Mouse (Mus musculus): ENCODE measurements around the gene Exph5.

Exph5 gene

DNA sequence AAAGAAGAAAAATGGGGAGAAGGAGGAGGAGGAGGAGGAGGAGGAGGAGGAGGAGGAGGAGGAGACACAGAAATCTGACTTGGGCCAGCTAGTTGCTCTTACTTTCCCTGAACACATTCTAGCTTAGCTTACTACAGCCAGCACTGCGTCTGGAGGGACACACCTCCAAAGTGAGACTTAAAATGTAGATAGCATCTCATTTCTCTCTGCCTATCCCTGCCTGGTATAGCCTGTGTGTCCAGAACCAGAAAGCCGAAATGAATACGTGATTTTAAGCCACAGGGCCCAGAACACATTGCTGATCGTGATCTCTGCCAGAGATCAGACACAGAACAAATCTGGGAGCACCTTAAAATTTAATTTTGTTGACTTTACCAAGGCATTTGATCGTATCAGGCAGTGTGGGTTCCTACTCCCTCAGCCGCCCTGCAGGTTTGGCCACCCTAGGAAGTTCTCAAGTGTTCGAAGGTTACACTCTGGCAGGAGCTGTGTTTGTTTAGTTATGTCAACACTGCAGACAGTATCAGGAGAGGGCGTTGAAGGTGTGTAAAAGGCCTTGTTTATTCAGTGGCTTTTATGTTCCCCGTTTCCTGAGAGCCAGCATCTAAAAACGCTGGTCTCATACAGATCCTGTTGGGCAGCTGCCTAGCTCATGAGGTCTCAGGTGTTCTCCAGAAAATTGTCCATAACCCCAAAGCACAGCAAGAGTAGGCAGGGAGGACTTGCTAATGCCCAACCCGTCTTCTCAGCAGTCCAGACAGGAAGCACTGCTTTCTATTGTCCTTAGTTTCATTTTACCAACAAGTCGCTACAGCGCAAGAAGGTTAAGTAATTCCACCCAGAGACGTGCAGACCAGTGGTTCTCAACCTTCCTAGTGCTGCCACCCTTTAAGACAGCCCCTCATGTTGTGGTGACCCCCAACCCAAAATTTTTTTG is 55.0 kb downstream of the Exph5 start:
- DNase-seq (ENCODE audit: low spot score), result no peak

DNA sequence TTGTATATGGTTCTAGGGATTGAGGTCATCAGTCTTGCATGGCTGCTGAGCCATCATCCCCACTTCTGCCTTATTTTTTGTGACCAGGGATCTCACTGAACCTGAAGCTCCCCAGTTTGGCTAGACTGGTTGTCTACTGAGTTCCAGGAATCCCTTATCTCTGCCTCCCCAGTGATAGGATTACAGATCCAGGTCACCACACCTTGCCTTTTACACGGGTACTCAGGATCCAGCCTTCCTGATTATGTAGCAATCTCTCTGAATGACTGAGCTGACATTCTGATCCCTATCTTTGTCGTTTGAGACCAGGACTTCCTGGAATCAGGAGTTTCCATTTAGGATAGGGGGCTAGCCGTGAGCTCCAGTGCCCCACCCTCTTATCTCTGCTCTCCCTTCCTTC is 69.9 kb downstream of the Exph5 start:
- no peak for DNase-seq (ENCODE audit: low spot score)

DNA sequence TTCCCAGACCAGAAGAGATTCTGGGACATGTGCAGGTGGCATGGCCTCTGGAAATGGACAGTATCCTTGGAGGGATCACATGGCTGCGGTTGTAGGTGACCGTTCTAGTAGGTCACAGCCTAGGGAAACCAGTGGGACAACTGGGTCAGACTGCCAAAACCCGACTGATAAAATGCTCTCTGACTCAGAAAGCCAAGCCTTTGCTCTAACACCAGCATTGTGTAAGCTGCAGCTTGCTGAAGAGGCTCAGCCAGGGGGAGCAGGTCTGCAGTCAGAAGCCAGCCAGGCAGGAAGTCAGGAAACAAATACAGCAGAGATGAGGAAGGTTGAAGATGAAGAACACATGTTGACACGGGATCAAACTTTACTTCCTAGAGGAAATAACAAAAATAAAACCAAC is 74.4 kb downstream of the Exph5 start:
- DNase-seq (ENCODE audit: low spot score), result no peak

DNA sequence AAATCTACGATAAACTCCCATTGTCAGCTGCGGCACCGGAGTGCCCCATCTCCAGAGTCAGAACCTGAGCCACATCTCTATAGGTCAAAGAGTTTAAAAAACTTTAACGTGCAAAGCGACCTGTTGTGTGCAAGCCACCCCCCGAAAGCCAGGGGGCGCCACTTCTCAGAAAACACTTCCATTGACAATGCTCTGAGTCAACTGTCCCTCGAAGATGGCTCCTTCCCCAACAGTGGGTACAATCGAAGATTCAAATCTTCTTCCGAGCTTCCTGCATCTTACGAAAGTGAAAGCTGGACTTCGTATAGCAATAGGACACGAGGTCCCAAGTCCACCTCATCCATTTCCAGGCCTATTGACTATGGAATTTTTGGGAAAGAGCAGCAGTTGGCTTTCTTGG is 75.3 kb downstream of the Exph5 start:
- DNase-seq (ENCODE audit: low spot score), result no peak

GRCm38 (mm10) chr9:53377597-53377996 is 76.1 kb downstream of the Exph5 start:
- no peak for DNase-seq (ENCODE audit: low spot score)

GRCm38 (mm10) chr9:53378171-53378570 is 76.7 kb downstream of the Exph5 start:
- DNase-seq (ENCODE audit: low spot score), result no peak

DNA sequence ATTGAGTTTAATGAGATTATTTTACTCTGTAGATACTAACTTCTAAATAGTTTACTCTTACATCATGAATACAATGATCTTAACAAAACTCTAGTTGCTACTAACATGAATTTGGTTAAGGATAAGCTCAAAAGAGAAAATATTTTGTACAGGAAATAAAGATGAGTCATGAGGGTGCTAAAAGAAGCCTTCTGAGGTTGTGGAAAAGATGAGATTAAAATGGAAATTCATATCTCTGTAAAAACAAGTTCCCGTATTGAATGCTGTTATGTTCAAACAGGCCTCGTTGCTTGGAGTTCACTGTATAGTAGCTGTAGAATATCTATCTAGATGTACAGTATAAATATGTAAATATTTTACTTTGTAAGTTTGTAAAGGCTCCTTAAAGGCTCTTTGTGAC is 79.1 kb downstream of the Exph5 start:
- no peak for DNase-seq (ENCODE audit: low spot score)

DNA sequence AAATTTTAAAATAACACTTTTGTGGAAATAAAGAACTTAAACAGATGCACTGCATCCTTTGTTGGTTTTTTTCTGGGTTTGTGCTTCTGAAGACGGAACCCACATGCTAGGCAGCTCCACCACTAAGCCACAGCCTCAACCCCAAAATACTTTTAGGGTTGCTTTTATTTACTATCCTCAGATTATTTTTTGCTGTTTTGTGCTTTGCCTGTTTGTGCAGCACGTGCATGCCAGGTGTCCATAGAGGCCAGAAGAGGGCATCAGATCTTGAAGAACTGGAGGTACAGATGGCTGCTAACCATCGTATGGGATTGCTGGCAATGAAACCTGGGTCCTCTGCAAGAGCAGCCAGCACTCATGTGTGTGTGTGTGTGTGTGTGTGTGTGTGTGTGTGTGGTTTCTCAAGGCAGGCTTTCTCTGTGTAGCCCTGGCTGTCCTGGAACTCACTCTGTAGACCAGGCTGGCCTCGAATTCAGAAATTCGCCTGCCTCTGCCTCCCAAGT is 79.7 kb downstream of the Exph5 start:
- no peak for DNase-seq (ENCODE audit: low spot score)

GRCm38 (mm10) chr9:53383951-53384866 is 82.7 kb downstream of the Exph5 start, which contains the start of gene Kdelc2:
TSS of gene Kdelc2 (plus strand) at chr9:53384025.
- no peak for DNase-seq (ENCODE audit: low spot score)

DNA sequence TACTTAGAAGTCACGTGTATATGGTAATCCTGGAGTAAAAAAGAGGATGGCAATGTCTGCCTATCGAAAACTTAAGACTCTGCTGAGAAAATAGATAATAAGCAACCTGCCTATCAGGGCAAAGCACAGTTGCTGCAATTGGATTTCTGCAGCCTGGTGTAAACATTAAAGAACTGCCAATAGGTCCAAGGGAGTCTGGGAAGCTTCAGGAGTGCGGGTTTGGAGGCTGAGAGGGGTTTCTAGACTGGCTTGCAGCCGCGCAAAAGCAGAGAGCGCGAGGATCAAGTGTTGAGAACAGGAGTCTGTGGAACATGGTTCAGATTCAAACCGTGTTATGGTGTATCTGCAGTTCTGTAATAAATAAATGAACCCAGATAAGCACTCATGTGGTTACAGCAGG is 83.4 kb downstream of the Exph5 start:
- no peak for DNase-seq (ENCODE audit: low spot score)

DNA sequence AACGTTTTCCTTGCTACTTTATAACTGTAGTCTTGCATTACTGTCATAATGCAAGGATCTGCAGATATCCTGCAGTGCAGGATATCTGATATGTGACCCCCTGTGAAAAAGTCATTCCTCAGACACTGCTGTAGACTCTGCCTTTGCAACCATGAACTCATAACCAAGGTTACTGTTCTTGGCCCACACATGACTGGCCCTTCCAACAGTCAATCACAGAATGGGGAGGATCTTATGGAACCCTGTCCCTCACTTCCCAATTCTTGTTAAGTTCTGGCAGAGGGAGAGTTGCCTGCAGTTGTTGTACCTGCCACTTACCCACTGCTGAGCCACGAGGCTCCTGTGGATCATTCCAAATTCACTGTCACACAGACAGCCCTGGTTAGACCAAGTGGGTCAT is 86.0 kb downstream of the Exph5 start:
- no peak for DNase-seq (ENCODE audit: low spot score)

DNA sequence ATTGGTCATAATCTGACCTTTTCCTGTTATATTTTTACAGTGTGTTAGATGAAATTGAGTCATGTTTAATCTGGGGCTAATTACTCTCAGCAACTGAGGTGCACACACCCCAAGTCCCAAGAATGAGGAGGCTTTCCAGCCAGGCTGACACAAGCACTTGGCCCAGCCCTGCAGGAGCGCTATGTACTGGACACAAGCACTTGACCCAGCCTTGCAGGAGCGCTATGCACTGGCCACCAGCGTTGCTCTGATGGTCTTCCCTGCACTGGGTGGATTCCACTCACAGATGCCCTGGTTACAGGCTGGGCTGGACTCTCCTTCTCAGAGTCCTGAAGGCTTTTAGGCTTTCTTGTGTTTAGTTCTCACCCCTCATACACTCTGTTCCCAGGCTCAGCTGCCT is 87.6 kb downstream of the Exph5 start:
- no peak for DNase-seq (ENCODE audit: low spot score)

- DNase-seq (ENCODE audit: low spot score), result no peak
Observed at GRCm38 (mm10) chr9:53390136-53390535, 88.7 kb downstream of the Exph5 start.

DNA sequence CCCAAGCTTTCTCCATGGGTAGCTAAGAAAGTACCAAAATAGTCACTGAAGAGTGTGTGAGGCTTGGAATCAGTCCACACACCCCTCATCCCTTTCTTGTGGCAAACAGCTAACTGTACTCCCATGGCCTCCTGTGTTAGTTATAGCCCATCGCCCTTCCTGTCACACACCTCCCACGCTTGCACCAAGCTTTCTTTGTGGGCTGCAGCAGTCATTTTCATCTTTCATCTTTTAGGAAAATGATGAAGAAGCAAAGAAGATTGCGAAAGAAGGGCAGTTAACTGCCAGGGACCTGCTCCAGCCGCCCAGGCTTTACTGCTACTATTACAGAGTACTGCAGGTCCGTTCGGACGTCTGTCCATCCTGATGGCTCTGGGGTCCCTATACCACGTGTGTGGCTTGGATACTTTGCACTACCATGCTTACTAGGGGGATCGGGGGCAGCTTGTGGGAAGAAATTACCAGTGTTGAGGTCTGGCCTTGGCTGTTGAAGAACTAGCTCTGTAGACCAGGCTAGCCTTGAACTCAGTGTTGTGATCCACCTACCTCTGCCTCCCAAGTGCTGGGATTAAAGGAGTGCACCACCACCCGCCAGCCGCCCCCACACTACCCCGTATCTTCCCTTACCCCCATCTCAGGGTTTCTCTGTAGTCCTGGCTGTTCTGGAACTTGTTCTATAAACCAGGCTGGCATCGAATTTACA is 96.4 kb downstream of the Exph5 start:
- DNase-seq (ENCODE audit: low spot score), result no peak

GRCm38 (mm10) chr9:53398388-53398700 is 96.9 kb downstream of the Exph5 start:
- no peak for DNase-seq (ENCODE audit: low spot score)

GRCm38 (mm10) chr9:53399537-53399936 is 98.1 kb downstream of the Exph5 start:
- no peak for DNase-seq (ENCODE audit: low spot score)

DNA sequence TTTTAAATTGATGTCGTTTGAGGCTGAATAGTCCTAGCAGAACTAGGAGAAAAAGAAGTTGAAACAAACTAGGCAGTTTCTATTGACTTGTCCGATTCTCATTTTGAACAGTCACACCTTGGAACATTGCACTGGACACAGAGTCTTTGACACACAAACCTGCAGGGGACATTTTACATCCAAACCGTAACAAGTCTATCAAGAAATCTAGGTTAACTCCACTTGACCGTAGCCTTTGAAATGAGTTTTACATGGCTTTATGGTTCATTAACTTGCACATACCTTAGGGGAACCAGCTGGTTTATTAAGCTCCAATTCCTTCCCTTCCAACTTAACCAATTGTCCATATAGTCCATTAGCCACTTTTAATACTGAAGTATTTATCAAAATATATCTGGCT is 99.2 kb downstream of the Exph5 start:
- DNase-seq (ENCODE audit: low spot score), result no peak

GRCm38 (mm10) chr9:53401146-53401545 is 99.7 kb downstream of the Exph5 start:
- no peak for DNase-seq (ENCODE audit: low spot score)

DNA sequence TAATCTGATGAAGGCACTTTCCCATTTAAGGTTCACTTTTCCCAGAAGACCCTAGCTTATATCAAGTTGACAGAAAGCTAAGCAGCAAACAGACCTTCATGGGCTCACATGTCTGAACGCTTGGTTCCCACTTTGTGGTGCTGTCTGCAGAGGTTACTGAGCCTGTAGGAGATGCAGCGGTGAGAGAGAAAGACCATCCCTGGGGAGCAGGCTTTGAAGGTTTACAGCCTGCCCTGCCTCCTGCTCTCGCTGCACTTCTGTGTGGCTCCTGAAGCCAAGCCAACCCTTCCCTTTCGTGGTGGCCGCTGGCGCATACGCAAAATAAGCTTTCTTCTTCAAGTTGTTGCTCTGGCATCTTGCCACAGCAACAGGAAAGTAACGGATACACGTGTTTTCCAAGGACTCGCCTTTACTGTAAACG is 100.8 kb downstream of the Exph5 start, which contains the start of gene 4930550C14Rik:
TSS of gene 4930550C14Rik (plus strand) at position 35 of the 421 bp plus-strand sequence.
- DNase-seq (ENCODE audit: low spot score), result no peak

GRCm38 (mm10) chr9:53402991-53403390 is 101.5 kb downstream of the Exph5 start:
- no peak for DNase-seq (ENCODE audit: low spot score)

DNA sequence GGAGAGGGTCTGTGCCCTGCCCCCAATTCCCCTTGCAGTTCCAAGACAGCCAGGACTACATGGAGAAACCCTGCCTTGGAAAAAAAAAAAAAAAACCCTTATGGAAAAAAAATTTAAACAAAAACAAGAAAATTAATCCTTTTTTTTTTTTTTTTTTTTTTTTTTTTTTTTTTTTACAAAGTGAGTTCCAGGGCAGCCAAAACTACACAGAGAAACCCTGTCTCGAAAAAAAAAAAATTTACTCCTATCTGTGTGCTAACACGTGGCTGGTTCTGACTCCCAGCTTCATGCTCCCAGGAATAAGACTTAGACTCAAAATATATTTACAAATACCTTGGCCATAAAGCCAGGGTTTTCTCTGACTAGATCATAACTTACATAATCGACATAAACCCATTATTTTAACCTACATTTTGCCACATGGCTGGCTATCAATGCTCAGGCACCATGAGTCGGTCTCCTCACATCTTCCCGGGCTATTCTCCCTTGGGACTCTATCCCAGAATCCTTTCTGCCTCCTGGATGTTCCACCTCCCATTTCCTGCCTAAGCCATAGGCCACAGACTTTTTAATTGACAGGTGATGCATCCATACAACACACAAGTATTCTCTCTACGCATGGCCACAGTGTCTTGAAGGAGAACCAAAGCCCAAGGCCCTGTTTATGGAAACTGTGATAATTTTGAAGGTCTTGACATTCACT is 102.7 kb downstream of the Exph5 start:
- no peak for DNase-seq (ENCODE audit: low spot score)

Data from urinary bladder, postnatal 10 days (tissue).